In genomic region chr8:65053554-65053953, GRCm38 (mm10) we compare ENCODE assay signal across 35 mouse cellular contexts. TPM values are rescaled to one million over a fixed set of nuclear protein-coding genes. Genes with fewer than 3 reads are reported as not detected.
DNase-seq lines count a peak whose midpoint lies in the region; ATAC-seq lines count a peak whose summit lies in the region.
"Had no signal": no experiment of that assay in that cellular context is flagged by ENCODE, and none has a peak within 500 bp of the region (broad histone marks: within the 10 kb centered on the region; RNA-seq: fewer than 3 reads in every experiment).

No protein-coding gene starts in this region.

- H3K9ac ChIP-seq in neural tube, embryonic 12.5 days: no peak overlapping the region
- no peak overlapping the region for H3K9ac ChIP-seq in limb, embryonic 11.5 days (ENCODE audit: low read length)
- H3K9ac ChIP-seq: embryonic facial prominence, embryonic 12.5 days; embryonic facial prominence, embryonic 15.5 days; forebrain, postnatal 0 days; heart, embryonic 13.5 days; hindbrain, embryonic 12.5 days had no signal

- no peak overlapping the region for H3K27ac ChIP-seq in neural tube, embryonic 12.5 days
- H3K27ac ChIP-seq in limb, embryonic 11.5 days (replicated peaks; ENCODE audit: low read depth, low read length): peak overlapping the region; percentile 68
- H3K27ac ChIP-seq: embryonic facial prominence, embryonic 12.5 days; embryonic facial prominence, embryonic 15.5 days; gastrocnemius, adult 2 months; heart, embryonic 10.5 days; heart, embryonic 13.5 days; hindbrain, embryonic 12.5 days had no signal

- 0 out of 2 replicates have a peak, but pooled peaks cover 7% of the 10 kb centered on the region for H3K4me1 ChIP-seq in neural tube, embryonic 12.5 days
- H3K4me1 ChIP-seq in limb, embryonic 11.5 days (ENCODE audit: control insufficient read depth, insufficient read depth, low read length): peaks cover 8% of the 10 kb centered on the region
- H3K4me1 ChIP-seq: embryonic facial prominence, embryonic 12.5 days; embryonic facial prominence, embryonic 15.5 days; heart, embryonic 10.5 days; heart, embryonic 13.5 days; hindbrain, embryonic 12.5 days had no signal

- H3K4me3 ChIP-seq in neural tube, embryonic 12.5 days: no peak overlapping the region
- no peak overlapping the region for H3K4me3 ChIP-seq in limb, embryonic 11.5 days (ENCODE audit: low read depth, low read length)
- H3K4me3 ChIP-seq: embryonic facial prominence, embryonic 12.5 days; embryonic facial prominence, embryonic 15.5 days; gastrocnemius, adult 2 months; heart, embryonic 10.5 days; heart, embryonic 13.5 days; hindbrain, embryonic 12.5 days had no signal

- H3K4me2 ChIP-seq in neural tube, embryonic 12.5 days (replicated peaks): no peak overlapping the region
- H3K4me2 ChIP-seq in limb, embryonic 11.5 days (ENCODE audit: low read depth, severe bottlenecking): no peak overlapping the region
- H3K4me2 ChIP-seq: embryonic facial prominence, embryonic 12.5 days; embryonic facial prominence, embryonic 15.5 days; heart, embryonic 13.5 days; hindbrain, embryonic 12.5 days had no signal

- no peaks in the 10 kb centered on the region for H3K36me3 ChIP-seq in neural tube, embryonic 12.5 days
- H3K36me3 ChIP-seq in limb, embryonic 11.5 days (ENCODE audit: control insufficient read depth, insufficient read depth, low read length): no peaks in the 10 kb centered on the region
- H3K36me3 ChIP-seq: embryonic facial prominence, embryonic 12.5 days; embryonic facial prominence, embryonic 15.5 days; heart, embryonic 10.5 days; heart, embryonic 13.5 days; hindbrain, embryonic 12.5 days had no signal

- WGBS in neural tube, embryonic 12.5 days: 44% methylated on average over 3 of the region's 3 CpGs
- WGBS in limb, embryonic 11.5 days: 46% methylated on average over 3 of the region's 3 CpGs

- no peaks in the 10 kb centered on the region for H3K9me3 ChIP-seq in neural tube, embryonic 12.5 days
- no peaks in the 10 kb centered on the region for H3K9me3 ChIP-seq in limb, embryonic 11.5 days (ENCODE audit: control insufficient read depth, low read length)
- H3K9me3 ChIP-seq: embryonic facial prominence, embryonic 12.5 days; embryonic facial prominence, embryonic 15.5 days; heart, embryonic 10.5 days; hindbrain, embryonic 12.5 days had no signal

- peak; percentile 34 for DNase-seq in heart, adult 11 months
- DNase-seq in heart, adult 8-10 months (ENCODE audit: low spot score): no peak
- DNase-seq in neural tube, embryonic 10.5 days (ENCODE audit: extremely low spot score, low spot score): no peak
- peak; percentile 31 for DNase-seq in limb, embryonic 11.5 days (ENCODE audit: low spot score)
- no peak for DNase-seq in spleen, postnatal 36 days (ENCODE audit: low spot score in 2 of 2)
- no peak for DNase-seq in T-cell, adult 2 months (ENCODE audit: low spot score)
- no peak for DNase-seq in B cell, adult 2 months
- DNase-seq: adrenal gland, adult 2 months; adrenal gland, postnatal 14 days; cerebellum, adult 11 months; cerebellum, adult 2 months; cerebellum, adult 9-11 months; cerebellum, postnatal 25 days; forebrain, postnatal 0 days; gastrocnemius, adult 2 months; gastrocnemius, postnatal 14 days; heart, adult 18-20 months had no signal

- peak; percentile 39; the same call in 1 of the 2 replicates for ATAC-seq in neural tube, embryonic 12.5 days (ENCODE audit: low FRiP score, low read depth)
- peak; percentile 17; the same call in 1 of the 2 replicates for ATAC-seq in limb, embryonic 11.5 days (ENCODE audit: insufficient number of reproducible peaks, low FRiP score, low TSS enrichment, low read depth)
- ATAC-seq: forebrain, embryonic 14.5 days; forebrain, postnatal 0 days; hindbrain, embryonic 16.5 days had no signal

- H3K27me3 ChIP-seq in neural tube, embryonic 12.5 days (replicated peaks): no peaks in the 10 kb centered on the region
- H3K27me3 ChIP-seq in limb, embryonic 11.5 days (ENCODE audit: control insufficient read depth, insufficient read depth, low read length): no peaks in the 10 kb centered on the region
- H3K27me3 ChIP-seq: CH12.LX; embryonic facial prominence, embryonic 12.5 days; embryonic facial prominence, embryonic 15.5 days; heart, embryonic 13.5 days; hindbrain, embryonic 12.5 days had no signal

RNA-seq across cellular contexts. Expression of gene Apela, which starts 16.4 kb away (rescaled TPM):
- not detected for total RNA-seq in heart, adult 8-10 months (2022)
- 5.5 and 7.3 TPM in 2 replicates for polyA plus RNA-seq in neural tube, embryonic 12.5 days (2016; fragmentation: Nextera tagmentation; extraction: Ambion mirVana)
- 4.6 and 5.7 TPM in 2 replicates for polyA plus RNA-seq in limb, embryonic 11.5 days (2014; fragmentation: Nextera tagmentation; extraction: Ambion mirVana)
- total RNA-seq: adrenal gland, adult 2 months; adrenal gland, postnatal 14 days; CH12.LX; common myeloid progenitor, adult 5-6 weeks; gastrocnemius, adult 2 months; gastrocnemius, postnatal 14 days; gastrocnemius, postnatal 4 days; heart, adult 18-20 months; hematopoietic stem cell, adult 5-6 weeks had no signal
- polyA plus RNA-seq: adrenal gland, adult 2 months; cerebellum, adult 2 months had no signal

RNA-seq across cellular contexts. Expression of gene Gm10663, which starts 21.3 kb away (rescaled TPM):
- total RNA-seq in heart, adult 8-10 months (2022): not detected
- polyA plus RNA-seq in neural tube, embryonic 12.5 days (2016; fragmentation: Nextera tagmentation; extraction: Ambion mirVana): not detected in 2 replicates
- polyA plus RNA-seq in limb, embryonic 11.5 days (2014; fragmentation: Nextera tagmentation; extraction: Ambion mirVana): not detected in 2 replicates
- total RNA-seq: adrenal gland, adult 2 months; adrenal gland, postnatal 14 days; adrenal gland, postnatal 4 days; CH12.LX; common myeloid progenitor, adult 5-6 weeks; ES-E14; forebrain, postnatal 0 days; gastrocnemius, adult 2 months; gastrocnemius, postnatal 14 days; gastrocnemius, postnatal 4 days; heart, adult 18-20 months; heart, postnatal 25 days; hematopoietic stem cell, adult 5-6 weeks had no signal
- polyA plus RNA-seq: adrenal gland, adult 2 months; cerebellum, adult 2 months; embryonic facial prominence, embryonic 12.5 days; embryonic facial prominence, embryonic 15.5 days; forebrain, embryonic 11.5 days; forebrain, embryonic 14.5 days; forebrain, postnatal 0 days; frontal cortex, adult 2 months; heart, embryonic 10.5 days; heart, embryonic 13.5 days; heart, embryonic 16.5 days; hindbrain, embryonic 12.5 days; hindbrain, embryonic 16.5 days had no signal

RNA-seq across cellular contexts. Expression of gene Trim60, which starts 35.2 kb away (rescaled TPM):
- total RNA-seq in heart, adult 8-10 months (2022): not detected
- not detected in 2 replicates for polyA plus RNA-seq in neural tube, embryonic 12.5 days (2016; fragmentation: Nextera tagmentation; extraction: Ambion mirVana)
- not detected in 2 replicates for polyA plus RNA-seq in limb, embryonic 11.5 days (2014; fragmentation: Nextera tagmentation; extraction: Ambion mirVana)
- total RNA-seq: adrenal gland, adult 2 months; adrenal gland, postnatal 14 days; adrenal gland, postnatal 4 days; CH12.LX; common myeloid progenitor, adult 5-6 weeks; ES-E14; forebrain, postnatal 0 days; gastrocnemius, adult 2 months; gastrocnemius, postnatal 14 days; gastrocnemius, postnatal 4 days; heart, adult 18-20 months; heart, postnatal 25 days; hematopoietic stem cell, adult 5-6 weeks had no signal
- polyA plus RNA-seq: adrenal gland, adult 2 months; cerebellum, adult 2 months; embryonic facial prominence, embryonic 12.5 days; embryonic facial prominence, embryonic 15.5 days; forebrain, embryonic 11.5 days; forebrain, embryonic 14.5 days; forebrain, postnatal 0 days; frontal cortex, adult 2 months; heart, embryonic 10.5 days; heart, embryonic 13.5 days; heart, embryonic 16.5 days; hindbrain, embryonic 12.5 days; hindbrain, embryonic 16.5 days had no signal

RNA-seq across cellular contexts. Expression of gene Trim61, which starts 35.2 kb away (rescaled TPM):
- total RNA-seq in heart, adult 8-10 months (2022): not detected
- polyA plus RNA-seq in neural tube, embryonic 12.5 days (2016; fragmentation: Nextera tagmentation; extraction: Ambion mirVana): 0.09 and 0.24 TPM in 2 replicates
- 0.16 TPM in 1 of 2 replicates, not detected in the other for polyA plus RNA-seq in limb, embryonic 11.5 days (2014; fragmentation: Nextera tagmentation; extraction: Ambion mirVana)
- total RNA-seq: adrenal gland, adult 2 months; adrenal gland, postnatal 14 days; adrenal gland, postnatal 4 days; CH12.LX; common myeloid progenitor, adult 5-6 weeks; forebrain, postnatal 0 days; gastrocnemius, adult 2 months; gastrocnemius, postnatal 14 days; gastrocnemius, postnatal 4 days; heart, adult 18-20 months; heart, postnatal 25 days; hematopoietic stem cell, adult 5-6 weeks had no signal
- polyA plus RNA-seq: adrenal gland, adult 2 months; cerebellum, adult 2 months; forebrain, embryonic 11.5 days; forebrain, embryonic 14.5 days; forebrain, postnatal 0 days; frontal cortex, adult 2 months; hindbrain, embryonic 12.5 days; hindbrain, embryonic 16.5 days had no signal

Comparison
In these comparisons a context has a peak if more than half of its experiments do, and no peak if none do; other contexts are left out.
1. DNase-seq: peak in heart, adult 11 months (single experiment) and limb, embryonic 11.5 days (single experiment); none in heart, adult 8-10 months (single experiment), neural tube, embryonic 10.5 days (single experiment), spleen, postnatal 36 days (0 of 2), T-cell, adult 2 months (single experiment) and B cell, adult 2 months (0 of 2).